Mouse (Mus musculus) stomach, embryonic 16.5 days (tissue): ENCODE results near the gene Galnt9. TPM values are rescaled to one million over a fixed set of nuclear protein-coding genes. Genes with fewer than 3 reads are reported as not detected.

Experiments used
- ATAC-seq: fragments of 200-750 bp; cut with Nextera tagmentation; 2 replicates; pipeline ENCODE4 v1.8.0; 2017; ENCODE audit warnings: moderate number of reproducible peaks, moderate TSS enrichment; ENCODE audit not compliant: insufficient read depth, low FRiP score
- H3K27ac ChIP-seq: fragments of 300-500 bp; sonication (generic); 2 replicates; pipeline ENCODE4 v1.5.1; 2014; ENCODE audit warnings: low read length
- H3K27me3 ChIP-seq: fragments of 300-500 bp; sonication (generic); 2 replicates; pipeline ENCODE4 v1.6.1; 2014; ENCODE audit warnings: low read length, control low read depth, mixed read lengths; ENCODE audit not compliant: control insufficient read depth, insufficient read depth
- H3K36me3 ChIP-seq: fragments of 300-500 bp; sonication (generic); 2 replicates; pipeline ENCODE4 v1.6.1; 2014; ENCODE audit warnings: low read length; ENCODE audit not compliant: control insufficient read depth, insufficient read depth
- H3K4me1 ChIP-seq: fragments of 300-500 bp; sonication (generic); 2 replicates; pipeline ENCODE4 v1.6.1; 2014; ENCODE audit warnings: low read length, control low read depth, mixed read lengths; ENCODE audit not compliant: control insufficient read depth, insufficient read depth
- H3K4me2 ChIP-seq: fragments of 300-500 bp; sonication (generic); 2 replicates; pipeline ENCODE4 v1.6.1; 2014; ENCODE audit warnings: low read depth, low read length, mixed read lengths
- H3K4me3 ChIP-seq: fragments of 300-500 bp; sonication (generic); replicated peaks from 2 replicates; pipeline ENCODE4 v1.5.1; 2014; ENCODE audit warnings: mild to moderate bottlenecking, low read length
- H3K9ac ChIP-seq: fragments of 300-500 bp; sonication (generic); 2 replicates; pipeline ENCODE4 v1.6.1; 2014; ENCODE audit warnings: low read length
- H3K9me3 ChIP-seq: fragments of 300-500 bp; sonication (generic); replicated peaks from 2 replicates; pipeline ENCODE4 v1.6.1; 2016; ENCODE audit warnings: low read length, control low read depth; ENCODE audit not compliant: control insufficient read depth
- WGBS: fragments of 180-500 bp; shearing (Covaris S2); extraction: QIAGEN DNeasy Blood & Tissue Kit; methylation state at CpG from one replicate; pipeline ENCODE4 v1.1.7; 2014; 5-methylcytosine and 5-hydroxymethylcytosine counted together
- polyA plus RNA-seq: library from polyadenylated mRNA; unstranded; fragments of >200 nt; fragmentation: Nextera tagmentation; extraction: Ambion mirVana; gene quantifications from 2 replicates; pipeline ENCODE4 v1.2.1, GENCODE M21; 2015

Galnt9 gene
- polyA plus RNA-seq, 1 experiment from 2014 or later = 0.59 TPM

DNA sequence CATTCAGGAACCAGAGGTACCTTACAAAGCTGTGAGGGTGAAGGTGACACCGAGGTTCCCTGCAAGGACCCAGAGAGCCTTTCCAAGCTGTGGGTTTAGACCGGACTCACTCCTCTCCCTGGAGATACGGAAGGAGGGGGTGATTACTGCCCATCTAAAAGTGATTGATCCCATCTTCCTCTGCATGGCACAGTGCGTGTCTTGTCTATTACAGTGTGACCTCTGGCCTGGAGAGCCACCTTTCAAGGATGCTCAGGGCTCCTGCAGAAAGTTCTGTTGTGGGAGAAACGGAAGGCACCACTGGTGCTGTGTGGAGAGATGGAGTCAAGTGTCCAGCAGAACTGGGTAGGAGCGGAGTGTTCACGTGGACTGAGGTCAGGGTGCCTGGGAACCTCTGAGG lies 1.2 kb downstream of the Galnt9 start:
- Histone ChIP-seq H3K27me3 (peaks cover 36% of the 10 kb centered on the region), H3K4me2 (no peak overlapping the region), H3K4me3 (no peak overlapping the region), H3K4me1 (0 out of 2 replicates have a peak, but pooled peaks cover 2% of the 10 kb centered on the region), H3K9ac (no peak overlapping the region), H3K27ac (no peak overlapping the region), H3K9me3 (no peaks in the 10 kb centered on the region), H3K36me3 (no peaks in the 10 kb centered on the region)
- ATAC-seq = no peak
- 82% methylated on average over 7 of the region's 7 CpGs for WGBS

DNA sequence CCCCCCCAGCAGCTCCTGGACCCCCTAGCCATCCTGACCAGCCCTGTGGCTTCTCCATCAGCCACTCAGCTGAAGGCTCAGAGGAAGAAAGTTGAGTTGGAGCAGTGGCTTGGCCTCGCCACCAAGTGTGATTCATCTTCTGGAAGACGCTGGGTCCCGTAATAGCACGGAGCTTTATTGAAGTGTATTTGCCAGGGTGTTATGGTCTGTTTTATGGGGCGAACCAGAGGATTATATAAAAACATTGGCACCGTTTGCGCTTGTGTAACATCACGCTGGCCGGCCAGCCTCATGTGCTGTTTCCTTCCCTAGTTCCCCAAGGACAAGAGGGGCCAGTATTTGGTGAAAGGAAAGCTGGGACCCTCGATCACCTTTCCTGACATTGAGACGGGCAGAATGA lies 2.0 kb downstream of the Galnt9 start:
- H3K4me2 ChIP-seq = no peak overlapping the region
- 0 out of 2 replicates have a peak, but pooled peaks cover 2% of the 10 kb centered on the region for H3K4me1 ChIP-seq
- H3K9me3 ChIP-seq = no peaks in the 10 kb centered on the region
- 79% methylated on average over 11 of the region's 11 CpGs for WGBS
- no peaks in the 10 kb centered on the region for H3K36me3 ChIP-seq
- no peak overlapping the region for H3K9ac ChIP-seq
- H3K4me3 ChIP-seq = no peak overlapping the region
- H3K27me3 ChIP-seq = peaks cover 36% of the 10 kb centered on the region
- no peak overlapping the region for H3K27ac ChIP-seq
- no peak for ATAC-seq

DNA sequence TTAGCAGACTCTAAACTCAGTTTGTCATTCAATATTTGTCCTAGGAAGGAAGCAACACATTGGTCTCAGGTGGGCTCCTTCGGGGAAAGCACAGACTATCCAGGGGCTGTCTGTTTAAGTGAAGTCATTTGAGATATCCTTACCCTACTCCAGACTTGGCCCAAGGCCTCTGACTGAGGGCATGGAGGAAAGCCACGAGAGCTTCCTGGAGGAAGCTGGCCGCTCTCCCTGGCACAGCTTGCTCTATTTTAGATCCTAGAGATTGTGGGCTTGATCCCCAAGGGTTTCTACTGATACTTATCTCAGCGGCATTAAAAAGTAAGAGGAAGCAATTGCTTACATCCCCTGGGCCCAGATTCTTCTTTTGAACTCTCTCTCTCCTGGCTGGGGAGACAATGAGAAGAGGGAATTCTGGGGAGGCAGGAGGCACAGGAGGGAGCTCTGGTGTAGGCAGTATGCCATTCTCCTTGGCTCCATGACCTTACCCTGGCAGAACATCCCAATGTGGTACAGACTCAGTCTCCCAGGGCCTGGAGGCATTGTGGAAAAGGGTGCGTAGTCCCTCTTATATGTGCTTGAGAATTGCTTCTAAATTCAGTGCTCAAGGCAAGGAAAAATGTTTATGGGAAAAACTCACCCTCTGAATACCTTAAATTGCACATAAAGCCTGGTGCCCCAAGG lies 2.7 kb downstream of the Galnt9 start:
- H3K27me3 ChIP-seq = peaks cover 36% of the 10 kb centered on the region
- WGBS = 73% methylated on average over 5 of the region's 5 CpGs
- H3K4me3 ChIP-seq = no peak overlapping the region
- H3K36me3 ChIP-seq = no peaks in the 10 kb centered on the region
- ATAC-seq = no peak
- no peak overlapping the region for H3K4me2 ChIP-seq
- H3K9ac ChIP-seq = no peak overlapping the region
- 0 out of 2 replicates have a peak, but pooled peaks cover 2% of the 10 kb centered on the region for H3K4me1 ChIP-seq
- no peaks in the 10 kb centered on the region for H3K9me3 ChIP-seq
- no peak overlapping the region for H3K27ac ChIP-seq

DNA sequence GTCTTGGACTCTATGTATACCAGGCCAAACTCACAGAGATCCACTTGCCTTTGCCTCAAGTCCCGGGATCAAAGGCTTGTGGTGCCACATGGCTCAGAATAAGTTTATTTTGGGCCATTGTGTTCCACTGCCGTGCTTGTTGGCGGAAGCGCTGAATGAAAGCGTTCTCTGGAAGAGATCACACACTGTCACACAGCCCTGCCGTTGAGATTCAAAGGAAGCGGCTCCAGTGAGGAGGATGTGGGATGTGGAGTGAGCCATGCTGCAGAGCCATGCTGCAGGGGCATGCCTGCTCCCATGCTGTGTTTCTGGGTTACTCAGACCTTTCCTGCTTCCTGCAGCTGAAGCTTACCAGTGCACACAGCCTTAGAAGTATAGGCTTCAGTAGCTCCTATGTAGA lies 4.3 kb downstream of the Galnt9 start:
- no peak for ATAC-seq
- 38% methylated on average over 7 of the region's 7 CpGs for whole genome bisulfite sequencing
- Histone ChIP-seq H3K36me3 (no peaks in the 10 kb centered on the region), H3K27ac (no peak overlapping the region), H3K27me3 (peaks cover 27% of the 10 kb centered on the region), H3K9ac (no peak overlapping the region), H3K4me2 (no peak overlapping the region), H3K9me3 (no peaks in the 10 kb centered on the region), H3K4me3 (no peak overlapping the region), H3K4me1 (0 out of 2 replicates have a peak, but pooled peaks cover 2% of the 10 kb centered on the region)

DNA sequence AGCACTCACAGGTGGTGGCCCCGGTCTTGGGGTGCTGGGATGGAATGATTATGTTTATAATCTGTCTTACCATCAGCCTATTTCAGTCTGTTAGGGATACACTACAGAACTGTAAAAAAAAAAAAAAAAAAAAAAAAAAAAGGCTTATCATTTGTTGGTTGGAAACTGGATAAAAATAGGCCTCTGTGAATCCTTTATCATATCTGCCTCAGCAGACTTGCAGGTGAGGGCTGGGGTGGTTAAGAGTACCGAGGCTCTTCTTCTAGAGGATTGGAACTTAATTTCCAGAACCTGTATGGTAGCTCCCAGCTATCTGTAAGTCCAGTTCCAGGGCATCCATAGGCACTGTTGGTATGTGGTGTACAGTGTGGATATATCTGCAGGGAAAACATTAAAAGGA lies 6.0 kb downstream of the Galnt9 start:
- no peak for ATAC-seq
- Histone ChIP-seq H3K9ac (no peak overlapping the region), H3K4me1 (no peaks in the 10 kb centered on the region), H3K27me3 (peaks cover 10% of the 10 kb centered on the region), H3K4me3 (no peak overlapping the region), H3K9me3 (no peaks in the 10 kb centered on the region), H3K4me2 (no peak overlapping the region), H3K27ac (no peak overlapping the region), H3K36me3 (no peaks in the 10 kb centered on the region)
- WGBS = 72% methylated on average over 2 of the region's 2 CpGs

DNA sequence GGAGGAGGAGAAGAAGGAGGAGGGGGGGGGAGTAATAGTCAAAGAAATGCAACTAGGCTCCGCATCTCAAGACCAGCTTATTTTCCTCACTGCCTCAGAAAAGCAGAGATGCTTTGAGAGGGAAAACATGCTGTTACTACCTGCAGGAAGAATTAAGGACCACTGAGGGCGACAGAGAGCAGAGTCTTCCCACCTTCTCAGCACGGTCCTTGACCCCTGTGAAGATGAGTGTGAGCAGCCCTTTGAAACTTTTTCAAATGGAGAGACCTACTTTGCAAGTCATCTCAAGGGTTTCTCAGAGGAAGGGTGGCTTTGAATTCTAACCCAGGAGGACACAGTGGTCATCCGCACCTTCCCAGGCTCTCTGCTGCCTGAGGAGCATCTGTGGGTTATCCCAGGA lies 6.7 kb downstream of the Galnt9 start:
- H3K4me1 ChIP-seq = no peaks in the 10 kb centered on the region
- ATAC-seq = no peak
- peaks cover 4% of the 10 kb centered on the region for H3K27me3 ChIP-seq
- H3K4me2 ChIP-seq = no peak overlapping the region
- H3K36me3 ChIP-seq = no peaks in the 10 kb centered on the region
- no peak overlapping the region for H3K9ac ChIP-seq
- no peaks in the 10 kb centered on the region for H3K9me3 ChIP-seq
- no peak overlapping the region for H3K4me3 ChIP-seq
- 15% methylated on average over 4 of the region's 4 CpGs for WGBS
- no peak overlapping the region for H3K27ac ChIP-seq

DNA sequence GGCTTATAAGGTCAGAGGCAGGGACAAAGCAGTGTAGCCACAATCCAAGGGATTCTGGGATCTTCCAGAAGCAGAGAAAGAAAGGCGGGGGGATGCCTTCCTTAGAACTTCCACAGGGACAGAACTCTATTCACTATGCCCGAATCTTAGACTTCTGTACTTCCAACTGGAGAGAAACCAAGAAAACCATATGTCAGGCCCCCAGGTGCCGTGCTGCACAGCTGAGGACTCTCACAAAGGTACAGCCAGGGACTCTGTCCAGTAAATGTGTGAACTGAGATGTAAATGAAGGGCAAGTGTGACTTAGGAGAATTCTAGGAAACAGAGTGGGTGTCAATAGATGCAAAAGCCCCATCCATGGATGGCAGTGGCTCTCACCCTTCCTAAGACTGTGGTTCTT lies 7.8 kb downstream of the Galnt9 start:
- H3K4me1 ChIP-seq = no peaks in the 10 kb centered on the region
- H3K4me2 ChIP-seq = no peak overlapping the region
- H3K27ac ChIP-seq = no peak overlapping the region
- H3K4me3 ChIP-seq = no peak overlapping the region
- no peaks in the 10 kb centered on the region for H3K9me3 ChIP-seq
- no peak overlapping the region for H3K9ac ChIP-seq
- WGBS = 77% methylated on average over 3 of the region's 3 CpGs
- H3K27me3 ChIP-seq = no peaks in the 10 kb centered on the region
- ATAC-seq = no peak
- H3K36me3 ChIP-seq = no peaks in the 10 kb centered on the region

DNA sequence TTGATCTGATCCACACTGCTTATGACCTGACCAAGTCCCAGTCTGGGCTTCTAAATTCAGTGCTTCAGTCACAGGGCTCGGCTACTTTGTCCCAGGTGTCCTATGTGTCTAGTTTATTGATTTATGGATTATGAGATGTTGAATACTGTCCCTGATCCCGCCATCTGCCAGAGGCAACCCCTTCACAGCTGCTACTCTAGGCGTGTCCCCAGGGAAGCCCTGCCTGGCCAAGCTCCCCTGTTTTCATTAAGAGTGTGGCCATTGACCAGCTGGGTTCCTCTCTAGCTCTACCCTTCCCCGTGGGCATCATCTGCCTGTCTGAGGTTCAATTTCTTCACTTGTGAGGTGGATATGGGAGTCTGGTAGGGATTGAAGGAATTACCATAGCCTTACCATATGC lies 9.2 kb downstream of the Galnt9 start:
- H3K27me3 ChIP-seq = no peaks in the 10 kb centered on the region
- no peak overlapping the region for H3K4me2 ChIP-seq
- no peaks in the 10 kb centered on the region for H3K9me3 ChIP-seq
- WGBS = 58% methylated on average over 4 of the region's 4 CpGs
- H3K36me3 ChIP-seq = no peaks in the 10 kb centered on the region
- no peak for ATAC-seq
- no peaks in the 10 kb centered on the region for H3K4me1 ChIP-seq
- no peak overlapping the region for H3K27ac ChIP-seq
- H3K4me3 ChIP-seq = no peak overlapping the region
- H3K9ac ChIP-seq = no peak overlapping the region

DNA sequence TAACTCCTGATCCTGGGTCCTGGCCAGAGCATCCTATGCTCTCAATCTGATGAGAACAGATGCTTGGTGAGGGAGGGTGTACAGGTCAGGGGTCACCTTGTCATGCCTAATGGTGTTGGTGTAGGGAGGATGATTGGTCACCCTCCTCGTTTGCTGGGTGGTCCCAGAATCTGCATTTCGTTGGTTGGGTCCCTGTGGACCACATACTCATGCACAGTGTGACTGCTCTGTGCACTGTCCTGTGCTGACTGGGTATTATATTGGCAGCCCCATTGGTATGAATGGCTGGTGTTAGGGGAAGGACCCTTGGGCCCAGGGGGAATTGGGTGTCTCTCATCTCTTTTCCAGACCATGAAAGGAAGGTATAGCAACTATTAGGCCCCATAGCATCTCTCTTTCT lies 11.0 kb downstream of the Galnt9 start:
- no peak overlapping the region for H3K9ac ChIP-seq
- H3K27ac ChIP-seq = no peak overlapping the region
- no peaks in the 10 kb centered on the region for H3K4me1 ChIP-seq
- no peaks in the 10 kb centered on the region for H3K27me3 ChIP-seq
- H3K4me2 ChIP-seq = no peak overlapping the region
- 51% methylated on average over 2 of the region's 2 CpGs for WGBS
- H3K36me3 ChIP-seq = no peaks in the 10 kb centered on the region
- no peak overlapping the region for H3K4me3 ChIP-seq
- ATAC-seq = no peak
- H3K9me3 ChIP-seq = no peaks in the 10 kb centered on the region
